Mouse (Mus musculus): Measurements from ENCODE around the gene Oser1.

The Oser1 gene

DNA sequence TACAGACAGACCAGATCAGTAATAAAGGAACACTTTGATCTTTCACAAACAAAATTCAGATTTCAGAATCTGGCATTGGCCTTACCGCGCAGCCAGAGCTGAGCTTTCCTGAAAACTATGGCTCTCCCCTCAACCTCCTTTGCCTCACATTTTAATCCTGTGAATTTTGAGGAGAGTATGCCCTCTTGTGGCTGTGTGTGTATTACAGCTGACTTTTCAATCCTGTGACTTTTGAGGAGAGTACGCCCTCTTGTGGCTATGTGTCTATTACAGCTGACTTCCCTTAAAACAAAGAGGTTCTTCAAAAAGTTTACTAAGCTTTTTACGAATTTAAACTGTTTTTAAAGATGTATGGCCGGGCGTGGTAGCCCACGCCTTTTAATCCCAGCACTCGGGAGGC is 23.3 kb downstream of the Oser1 start:
- DNase-seq (ENCODE audit: low read depth, low spot score): peak; percentile 89

DNA sequence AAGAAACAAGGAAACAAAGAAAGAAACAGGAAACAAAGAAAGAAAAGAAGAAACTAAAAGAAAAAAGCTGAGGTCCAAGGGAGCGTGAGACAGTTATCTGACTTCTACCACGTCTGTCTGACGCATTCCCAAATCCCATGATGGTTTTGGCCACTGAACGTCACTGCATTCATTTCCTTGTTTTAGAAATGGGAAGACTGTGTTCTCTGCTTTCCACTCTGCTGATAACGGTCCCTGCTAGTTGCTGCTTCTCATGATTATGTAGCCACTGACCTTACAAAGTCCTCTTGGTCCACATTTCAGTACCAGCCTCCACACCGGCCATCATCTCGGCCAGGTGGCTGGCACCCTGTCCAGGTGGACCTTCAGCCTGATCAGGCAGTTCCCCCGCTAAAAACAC is 25.3 kb downstream of the Oser1 start:
- DNase-seq (ENCODE audit: low read depth, low spot score): no peak

DNA sequence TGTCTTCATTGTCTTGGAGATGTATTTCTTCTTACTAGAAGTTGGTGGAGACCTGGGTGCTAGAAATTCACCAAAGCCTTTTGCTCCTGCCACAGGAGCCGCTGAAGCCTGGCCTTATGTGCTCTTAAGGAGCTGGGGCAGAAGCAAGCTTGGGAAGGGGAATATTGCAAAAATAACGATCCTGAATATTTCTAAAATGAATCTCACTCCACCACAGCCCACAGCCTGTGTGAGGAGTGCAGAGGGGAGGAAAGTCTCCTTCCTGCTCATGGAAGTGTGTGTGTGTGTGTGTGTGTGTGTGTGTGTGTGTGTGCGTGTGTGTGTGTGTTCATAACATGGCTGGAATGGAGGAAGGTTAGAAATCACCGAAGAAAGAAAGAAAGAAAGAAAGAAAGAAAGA is 25.7 kb downstream of the Oser1 start:
- DNase-seq (ENCODE audit: low read depth, low spot score): no peak

DNA sequence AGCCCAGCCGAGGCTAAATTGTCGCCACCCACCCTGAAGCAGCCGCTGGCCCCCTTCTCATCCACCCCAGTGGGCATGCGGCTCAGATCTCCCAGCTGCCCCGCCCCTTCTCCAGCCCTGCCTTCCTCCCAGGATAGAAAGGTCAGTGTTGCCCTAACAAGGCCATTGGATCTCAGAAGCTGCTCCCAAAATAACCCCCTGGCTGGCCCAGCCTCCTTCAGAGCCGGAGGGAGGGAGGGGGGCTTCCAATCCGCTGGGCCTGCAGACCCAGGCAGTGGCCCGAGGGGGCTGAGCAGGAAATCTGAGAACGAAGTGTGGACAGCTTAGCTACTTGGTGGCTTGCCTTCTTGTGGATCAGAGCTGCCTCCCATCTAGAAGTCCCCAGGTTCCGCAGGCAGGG is 26.6 kb downstream of the Oser1 start, which contains the start of gene Jph2:
Gene Jph2 (minus strand): TSS at position 89 of the 400 bp plus-strand sequence.
- DNase-seq (ENCODE audit: low read depth, low spot score): no peak

DNA sequence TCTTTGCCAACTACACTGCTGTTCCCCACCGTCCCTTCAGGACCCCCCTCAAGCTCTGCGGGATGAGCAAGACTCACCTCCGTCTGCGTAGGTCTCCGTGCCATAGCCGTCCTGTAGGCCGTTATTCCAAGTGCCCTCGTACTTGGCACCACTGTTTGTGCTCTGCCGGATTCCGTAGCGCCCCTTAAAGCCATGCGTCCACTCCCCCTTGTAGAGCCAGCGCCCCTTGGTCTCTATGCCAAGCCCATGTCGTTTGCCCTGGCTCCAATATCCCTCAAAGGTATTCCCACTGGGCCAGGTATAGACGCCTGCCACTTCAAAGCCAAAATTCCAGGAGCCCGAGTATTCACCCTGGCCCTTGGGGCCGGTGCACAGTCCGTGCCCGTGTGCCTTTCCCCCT is 27.4 kb downstream of the Oser1 start:
- DNase-seq (ENCODE audit: low read depth, low spot score): no peak

DNA sequence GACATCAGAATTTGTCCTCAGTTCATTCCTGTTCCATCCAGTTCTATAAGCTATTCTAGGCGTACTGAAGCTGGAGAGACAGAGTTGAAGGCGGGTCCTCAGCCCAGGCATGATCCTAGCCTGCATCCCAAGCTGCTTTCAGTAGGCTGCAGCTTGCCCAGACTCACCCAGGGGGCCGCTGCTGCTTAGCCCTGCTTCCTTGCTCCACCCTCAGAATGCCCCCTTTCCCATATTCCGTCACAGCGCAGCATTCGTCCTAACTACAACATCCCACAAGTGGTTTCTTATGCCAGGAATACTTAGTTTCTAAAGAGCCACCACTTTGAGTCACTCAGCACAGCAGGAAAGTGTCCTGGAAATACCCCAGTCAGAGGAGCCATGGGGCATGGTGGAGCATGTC is 29.5 kb downstream of the Oser1 start:
- no peak for DNase-seq (ENCODE audit: low read depth, low spot score)

DNA sequence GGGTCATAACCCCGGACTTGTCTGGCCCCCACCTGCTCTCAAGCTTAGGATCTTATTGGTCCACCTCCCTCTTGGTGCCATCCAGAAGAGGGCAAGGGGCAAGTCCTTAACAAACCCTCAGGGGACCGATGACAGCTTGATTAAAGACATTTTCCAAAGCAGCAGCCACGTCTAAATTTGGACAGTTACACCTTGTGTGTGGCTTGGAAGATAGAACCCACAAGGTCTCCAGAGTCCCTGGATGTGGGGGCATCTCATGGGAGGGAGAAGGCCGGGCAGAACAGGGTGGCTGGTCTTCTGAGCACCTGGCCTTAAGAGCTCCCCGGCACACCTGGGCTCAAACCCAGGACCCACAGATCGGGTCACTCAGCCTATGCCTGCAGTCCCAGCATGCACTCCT is 30.5 kb downstream of the Oser1 start:
- DNase-seq (ENCODE audit: low read depth, low spot score): no peak

DNA sequence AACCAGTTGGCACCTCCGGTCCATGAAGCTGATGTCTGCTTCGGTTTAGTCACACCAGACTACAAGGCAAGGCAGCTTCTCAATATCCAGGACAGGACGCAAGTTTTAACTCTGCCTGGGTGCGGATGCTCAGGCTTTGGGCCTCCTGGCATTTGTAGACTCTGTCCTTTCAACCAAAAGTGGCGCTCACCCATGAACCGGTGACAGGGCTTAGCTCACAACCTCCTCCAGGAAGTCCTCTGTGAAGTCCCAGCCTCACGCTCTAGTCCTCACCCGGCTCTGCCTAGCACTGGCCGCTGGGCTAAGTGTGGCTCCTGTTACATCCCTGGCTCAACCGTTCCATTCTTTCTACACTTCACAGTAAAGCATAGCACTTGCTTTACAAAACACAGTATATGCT is 31.3 kb downstream of the Oser1 start:
- DNase-seq (ENCODE audit: low read depth, low spot score): no peak

DNA sequence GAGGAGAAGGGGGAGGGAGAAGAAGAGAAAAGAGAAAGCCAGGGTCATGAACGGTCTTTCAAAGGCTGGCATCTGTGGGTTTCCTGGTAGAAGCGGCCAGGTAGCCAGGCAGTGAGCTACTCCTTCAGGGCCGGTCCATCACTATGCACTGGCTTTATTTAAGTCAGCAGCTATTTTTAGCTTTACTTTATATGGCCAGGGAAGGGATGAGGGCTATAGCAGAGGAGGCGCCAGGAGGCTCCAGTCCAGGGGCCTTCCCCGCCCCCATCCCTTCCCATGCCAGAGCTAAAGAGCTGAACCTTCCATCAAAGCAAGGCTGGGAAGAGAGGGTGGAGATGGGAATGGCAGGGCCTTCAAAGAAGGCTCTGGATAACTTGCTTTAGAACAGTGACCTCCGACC is 32.1 kb downstream of the Oser1 start:
- DNase-seq (ENCODE audit: low read depth, low spot score): no peak

DNA sequence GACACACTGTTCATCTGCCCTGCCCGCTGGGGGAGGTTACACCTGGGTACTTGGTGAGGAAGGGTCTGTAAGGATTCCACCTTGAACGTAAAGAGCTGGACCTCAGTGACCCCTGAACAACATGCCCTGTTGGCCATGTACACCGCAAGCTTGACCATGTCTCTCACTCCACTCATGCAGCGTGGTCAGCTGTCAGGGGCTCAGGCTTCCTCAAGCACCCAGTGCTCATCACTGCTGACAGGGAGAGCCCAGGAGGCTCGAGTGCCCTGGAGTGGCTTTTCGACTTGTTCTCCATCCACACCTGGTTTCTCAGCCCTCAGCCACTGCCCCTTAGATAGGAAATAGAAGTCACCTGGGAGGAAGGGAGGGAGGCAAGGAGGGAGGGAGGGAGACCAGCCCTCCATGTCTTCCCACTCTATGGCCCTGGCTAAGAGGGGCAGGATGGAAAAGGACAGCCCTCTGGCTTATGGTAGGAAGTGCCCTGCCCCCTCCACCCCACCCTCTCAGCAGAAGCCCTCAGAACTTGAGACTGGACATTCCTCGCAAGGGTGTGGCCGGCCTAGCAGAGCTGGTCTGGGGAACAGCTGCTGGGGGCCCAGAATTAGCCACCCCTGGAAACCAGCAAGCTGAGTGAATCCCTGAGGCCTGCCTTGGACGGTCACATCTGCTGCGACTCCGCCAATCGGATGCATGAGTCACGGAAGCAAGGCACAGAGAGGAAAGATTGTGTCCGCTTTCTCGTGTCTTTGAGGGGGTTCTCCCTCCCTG is 37.9 kb downstream of the Oser1 start:
- DNase-seq (ENCODE audit: low read depth, low spot score): peak; percentile 66

DNA sequence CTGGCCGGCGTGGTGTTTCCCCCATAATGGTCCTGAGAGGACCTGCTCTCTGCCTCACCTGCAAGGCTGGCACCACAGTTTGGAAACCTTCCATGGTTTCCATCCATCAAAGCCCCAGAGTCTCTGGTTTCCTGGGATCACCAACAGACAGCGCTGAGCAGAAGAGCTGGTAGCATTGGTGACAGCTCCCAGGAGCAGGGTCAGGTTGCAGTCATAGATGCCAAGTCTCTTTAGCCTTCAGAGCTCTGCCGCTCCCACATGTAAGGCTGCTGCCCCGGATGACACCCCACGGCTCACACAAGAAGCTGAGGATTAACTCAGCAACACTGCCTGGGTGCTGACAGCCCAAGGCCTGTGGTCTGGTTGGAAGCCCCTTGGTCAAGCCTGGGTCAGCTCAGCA is 39.4 kb downstream of the Oser1 start:
- no peak for DNase-seq (ENCODE audit: low read depth, low spot score)

DNA sequence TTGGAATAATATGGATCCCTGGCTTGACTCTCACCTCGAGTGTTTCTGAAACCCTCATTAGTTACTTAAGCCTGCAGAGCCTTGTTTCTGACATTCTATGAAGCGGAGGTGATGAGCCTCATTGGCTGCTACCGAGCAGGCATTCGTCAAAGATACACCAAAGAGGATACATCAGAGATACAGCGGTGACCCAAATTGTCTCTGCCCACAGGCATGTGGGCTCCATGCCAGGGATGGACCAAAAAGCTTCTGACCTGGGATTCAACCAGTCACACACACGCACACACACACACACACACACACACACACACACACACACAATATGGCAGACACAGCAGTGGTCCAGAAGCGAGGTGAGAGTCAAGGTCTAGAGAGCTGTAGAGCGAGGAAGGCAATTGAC is 43.3 kb downstream of the Oser1 start:
- DNase-seq (ENCODE audit: low read depth, low spot score): no peak

DNA sequence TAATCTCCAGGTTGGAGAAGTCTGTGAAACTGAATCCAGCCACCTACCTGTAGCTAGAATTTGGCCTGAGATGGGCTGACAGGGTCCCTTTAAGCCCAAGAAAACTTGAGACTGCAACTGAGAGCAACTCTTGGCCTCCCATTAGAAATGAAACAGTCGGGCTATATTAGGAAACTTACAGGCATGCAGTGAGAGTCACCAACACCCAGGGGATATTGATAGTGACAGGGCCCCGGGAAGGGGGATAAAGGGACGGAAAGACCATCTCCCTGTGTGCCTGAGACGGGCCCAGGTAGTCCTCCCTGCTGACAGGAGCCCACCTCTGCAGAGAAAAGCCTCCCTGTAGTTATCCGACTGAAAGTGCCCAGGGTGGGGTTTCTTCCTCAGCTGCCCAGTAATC is 45.1 kb downstream of the Oser1 start:
- DNase-seq (ENCODE audit: low read depth, low spot score): no peak

DNA sequence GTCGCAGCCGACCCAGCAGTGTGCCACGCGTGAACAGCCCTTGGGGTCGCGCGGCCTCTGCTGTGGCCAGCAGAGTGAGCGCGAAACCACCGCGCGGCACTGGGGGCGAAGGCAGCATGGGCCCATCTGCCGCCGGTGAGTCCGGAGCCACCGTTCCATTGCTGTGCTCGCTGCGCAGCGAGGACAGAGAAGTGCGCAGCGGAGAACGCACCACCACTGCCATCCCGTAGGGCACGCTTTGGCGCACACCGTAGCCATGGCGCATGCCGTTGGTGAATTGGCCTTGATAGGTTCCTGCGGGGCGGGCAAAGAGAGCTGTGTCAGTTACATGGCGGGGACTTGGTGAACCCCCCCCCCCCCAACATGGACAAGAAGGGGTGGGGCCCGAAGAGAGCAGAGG is 48.4 kb downstream of the Oser1 start:
- DNase-seq (ENCODE audit: low read depth, low spot score): peak; percentile 72

DNA sequence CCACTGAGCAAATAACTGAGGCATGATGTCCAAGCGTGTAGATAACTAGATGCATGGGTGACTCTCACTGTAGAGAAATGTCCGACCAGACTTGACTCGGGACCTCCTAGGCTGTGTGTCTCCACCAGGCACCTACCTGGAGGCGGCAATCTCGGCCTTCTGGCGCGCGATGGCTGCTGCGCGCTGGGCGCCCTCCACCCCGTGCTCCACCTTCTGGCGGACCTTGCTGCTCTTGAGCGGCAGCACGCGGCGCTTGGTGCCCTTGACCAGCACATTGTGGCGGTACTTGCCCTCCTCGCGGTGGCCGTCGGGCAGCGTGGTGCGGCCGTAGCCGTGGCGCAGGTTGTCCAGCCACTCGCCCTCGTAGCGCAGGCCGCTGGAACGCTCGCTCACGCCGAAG is 49.0 kb downstream of the Oser1 start:
- DNase-seq (ENCODE audit: low read depth, low spot score): peak; percentile 51

DNA sequence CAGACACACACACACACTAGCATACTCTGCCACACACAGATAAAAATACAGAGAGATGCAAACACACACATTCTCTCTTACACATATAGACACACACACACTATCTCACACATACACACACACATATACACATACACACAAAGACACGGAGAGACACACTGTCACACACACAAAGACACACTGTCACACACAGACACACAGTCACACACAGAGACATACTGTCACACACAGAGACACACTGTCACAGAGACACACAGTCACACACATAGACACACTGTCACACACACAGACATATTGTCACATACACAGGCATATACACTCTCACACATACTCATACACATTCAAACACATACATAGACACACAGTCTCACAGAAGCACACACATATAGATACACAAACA is 51.9 kb downstream of the Oser1 start:
- no peak for DNase-seq (ENCODE audit: low read depth, low spot score)

DNA sequence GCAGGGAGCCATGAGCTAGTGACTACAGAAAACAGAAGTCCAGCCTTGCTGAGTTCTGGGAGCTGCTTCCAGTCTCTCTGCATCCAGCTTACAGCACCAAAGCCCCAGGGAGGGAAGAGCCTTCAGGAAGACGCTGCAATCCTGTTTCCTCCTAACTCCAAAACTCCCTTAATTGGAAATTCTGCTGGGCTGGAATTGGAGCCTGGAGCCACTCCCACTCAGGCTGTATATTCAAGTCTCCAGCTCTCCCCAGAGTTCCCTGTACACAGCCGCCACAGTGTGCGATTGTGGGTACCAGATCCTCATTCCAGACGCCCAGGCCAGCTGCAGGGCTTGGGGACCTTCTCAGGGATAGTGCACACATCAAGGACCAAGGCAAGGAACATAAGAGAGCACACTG is 54.3 kb downstream of the Oser1 start:
- no peak for DNase-seq (ENCODE audit: low read depth, low spot score)

DNA sequence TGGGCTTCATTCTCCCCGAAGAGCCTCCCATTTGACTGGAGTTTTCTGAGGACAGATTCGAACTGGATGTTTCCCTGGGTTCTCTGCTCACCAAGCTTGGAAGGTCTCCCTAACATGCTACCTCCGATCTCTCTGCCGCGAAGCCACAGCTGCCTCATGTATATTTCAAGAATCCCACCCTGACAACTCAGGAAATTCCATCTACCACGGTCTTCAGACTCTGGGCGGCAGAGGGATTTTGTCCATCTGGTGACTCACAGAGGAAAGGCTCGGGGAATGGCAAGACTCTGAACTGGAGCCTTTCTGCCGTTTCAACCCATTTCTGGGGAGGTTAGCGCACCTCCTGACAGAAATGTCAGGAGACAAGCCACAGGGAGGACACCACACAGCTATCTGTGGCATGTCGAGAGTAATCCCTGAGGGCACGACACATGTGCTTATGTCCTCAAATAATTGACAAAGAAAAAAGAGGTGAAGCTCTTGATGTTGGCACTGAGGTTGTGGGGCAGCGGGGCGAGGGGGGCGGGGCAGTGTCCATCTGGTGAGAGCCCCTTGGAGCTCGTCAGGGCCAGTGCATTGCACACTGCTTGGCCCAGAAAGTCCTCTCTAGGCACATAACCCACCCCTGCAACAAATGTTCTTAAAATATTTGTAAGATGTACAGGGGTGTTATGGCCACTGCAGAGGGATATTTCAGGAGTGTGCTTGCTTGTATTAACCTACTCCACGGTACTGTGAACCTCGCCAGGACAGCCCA is 59.5 kb downstream of the Oser1 start:
- DNase-seq (ENCODE audit: low read depth, low spot score): no peak

DNA sequence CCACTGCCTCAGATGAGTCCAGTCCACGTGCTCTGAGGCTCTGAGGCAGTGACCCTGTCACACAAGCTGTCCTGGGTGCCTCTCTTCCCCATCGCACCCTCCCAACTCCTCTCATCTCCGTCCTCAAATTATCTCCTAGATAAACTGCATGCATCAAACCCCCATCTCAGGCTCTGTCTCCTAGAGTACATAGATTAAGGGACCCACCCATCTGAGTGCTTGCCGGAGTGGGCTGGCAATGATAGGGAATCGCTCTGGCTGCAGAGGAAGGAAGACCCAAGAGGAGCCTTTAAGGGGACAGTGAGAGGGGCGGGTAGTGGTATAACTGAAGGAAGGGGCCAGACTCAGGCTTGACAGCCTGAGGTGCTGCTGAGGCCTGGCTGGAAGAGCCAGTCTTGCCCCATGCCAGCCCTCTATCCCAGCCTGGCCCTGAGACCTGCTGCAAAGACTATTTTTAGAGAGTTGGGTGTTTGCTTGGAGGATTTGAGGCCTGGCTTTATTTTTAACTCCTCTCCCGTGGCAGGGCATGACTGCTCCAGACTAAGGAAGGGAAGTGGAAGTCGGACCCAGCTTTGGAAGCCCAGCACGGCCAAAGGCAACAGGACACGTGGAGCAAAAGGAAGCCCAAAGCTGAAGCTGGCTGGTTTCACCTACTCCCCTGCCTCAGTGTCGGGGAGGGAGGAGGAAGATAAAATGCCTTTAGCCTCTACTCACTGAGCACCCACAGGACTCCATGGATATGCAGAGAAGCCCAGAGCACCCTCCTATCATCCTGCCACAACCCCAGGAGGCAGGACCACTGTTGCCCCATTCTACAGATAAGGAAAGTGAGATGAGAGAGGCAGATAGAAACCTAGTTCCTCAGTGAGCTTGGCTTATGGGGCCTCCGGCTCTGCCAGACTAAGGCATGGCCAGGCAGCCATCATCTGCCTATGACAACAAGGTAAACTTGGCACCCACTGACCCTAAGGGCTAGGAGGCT is 61.3 kb downstream of the Oser1 start:
- DNase-seq (ENCODE audit: low read depth, low spot score): no peak

DNA sequence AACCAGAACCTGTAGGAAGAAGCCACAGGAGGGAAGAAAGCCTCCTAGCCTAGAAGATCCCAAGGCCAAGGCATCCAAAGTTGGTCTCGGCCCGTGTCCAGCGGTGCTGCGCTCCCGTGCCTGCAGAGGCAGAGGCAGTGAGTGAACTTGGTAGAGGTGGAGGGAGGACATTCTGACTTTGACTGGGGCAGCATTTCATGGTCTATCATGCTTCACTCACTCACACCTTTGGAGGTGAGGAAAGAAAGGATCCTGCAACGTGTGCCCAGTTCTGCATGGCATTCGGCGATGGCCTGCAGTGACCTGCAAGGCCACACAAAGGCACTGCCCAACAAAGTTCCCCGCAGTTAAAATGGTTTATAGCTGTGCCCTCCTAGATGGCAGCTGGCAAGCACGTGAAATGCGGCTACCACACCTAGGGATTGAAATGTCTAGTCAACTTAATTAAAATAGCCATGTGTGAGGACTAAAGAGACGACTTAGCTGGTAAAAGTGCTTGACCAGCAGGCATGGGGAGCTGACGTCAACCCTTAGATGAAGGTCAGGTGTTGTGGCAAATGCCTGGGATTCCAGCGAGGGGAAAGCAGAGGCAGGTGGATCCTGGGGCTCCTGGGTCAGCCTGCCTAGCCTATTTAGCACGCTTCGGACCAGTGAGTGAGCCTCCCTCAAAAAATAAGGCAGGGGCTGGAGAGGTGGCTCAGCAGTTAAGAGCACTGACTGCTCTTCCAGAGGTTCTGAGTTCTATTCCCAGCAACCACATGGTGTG is 63.5 kb downstream of the Oser1 start:
- no peak for DNase-seq (ENCODE audit: low read depth, low spot score)

DNA sequence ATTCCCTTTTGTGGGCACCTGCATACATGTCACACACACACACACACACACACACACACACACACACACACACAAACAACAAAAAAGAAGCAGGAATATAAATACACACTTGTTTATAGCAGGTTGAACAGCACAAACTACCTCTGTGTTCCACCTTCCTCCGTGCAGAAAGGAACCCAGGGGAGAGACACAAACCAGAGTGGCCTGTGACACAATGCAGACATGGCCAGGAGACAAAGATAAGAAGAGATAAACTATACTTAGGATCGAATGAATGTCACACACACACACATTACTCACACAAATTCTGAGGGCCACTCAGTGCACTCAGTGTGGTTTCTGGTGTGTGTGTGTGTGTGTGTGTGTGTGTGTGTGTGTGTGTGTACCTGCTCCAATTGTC is 65.2 kb downstream of the Oser1 start:
- no peak for DNase-seq (ENCODE audit: low read depth, low spot score)
